Mouse (Mus musculus) intestine, postnatal 0 days (tissue): Measurements from ENCODE around the gene Tbc1d24. TPM values are rescaled to one million over a fixed set of nuclear protein-coding genes. Genes with fewer than 3 reads are reported as not detected.
"Not testable (repeated sequence)": the region's sequence is repeated elsewhere in the genome, so short reads cannot be mapped to it uniquely, and the experiment has no call there.

Experiments used
- ATAC-seq: fragments of 200-750 bp; cut with Nextera tagmentation; 2 replicates; pipeline ENCODE4 v1.8.0; 2017; ENCODE audit warnings: mild to moderate bottlenecking, moderate TSS enrichment, moderate library complexity
- H3K27ac ChIP-seq: fragments of 300-500 bp; sonication (generic); 2 replicates; pipeline ENCODE4 v1.5.1; 2014; ENCODE audit warnings: mild to moderate bottlenecking, low read depth, low read length, moderate library complexity
- H3K27me3 ChIP-seq: fragments of 300-500 bp; sonication (generic); replicated peaks from 2 replicates; pipeline ENCODE4 v1.6.1; 2014; ENCODE audit warnings: low read length, mixed read lengths; ENCODE audit not compliant: control insufficient read depth, insufficient read depth
- H3K36me3 ChIP-seq: fragments of 300-500 bp; sonication (generic); 2 replicates; pipeline ENCODE4 v1.6.1; 2014; ENCODE audit warnings: mild to moderate bottlenecking, moderate library complexity; ENCODE audit not compliant: control insufficient read depth, insufficient read depth
- H3K4me1 ChIP-seq: fragments of 300-500 bp; sonication (generic); replicated peaks from 2 replicates; pipeline ENCODE4 v1.6.1; 2014; ENCODE audit warnings: antibody characterized with exemption, low read length, mixed read lengths; ENCODE audit not compliant: control insufficient read depth, insufficient read depth
- H3K4me2 ChIP-seq: fragments of 300-500 bp; sonication (generic); replicated peaks from 2 replicates; pipeline ENCODE4 v1.6.1; 2014; ENCODE audit warnings: low read depth, mild to moderate bottlenecking, moderate library complexity
- H3K4me3 ChIP-seq: fragments of 300-500 bp; sonication (generic); 2 replicates; pipeline ENCODE4 v1.5.1; 2014; ENCODE audit warnings: low read depth, low read length
- H3K9ac ChIP-seq: fragments of 300-500 bp; sonication (generic); 2 replicates; pipeline ENCODE4 v1.6.1; 2014; ENCODE audit warnings: mild to moderate bottlenecking, low read depth, low read length
- H3K9me3 ChIP-seq: fragments of 300-500 bp; sonication (generic); 2 replicates; pipeline ENCODE4 v1.6.1; 2016; ENCODE audit warnings: mixed run types; ENCODE audit not compliant: control insufficient read depth
- CTCF ChIP-seq: sonication (generic); IDR thresholded peaks from 2 replicates; pipeline ENCODE4 v1.5.1; 2016; ENCODE audit warnings: low read depth, mild to moderate bottlenecking, control low read depth, antibody characterized with exemption, moderate library complexity
- WGBS: fragments of 180-500 bp; shearing (Covaris S2); extraction: QIAGEN DNeasy Blood & Tissue Kit; methylation state at CpG from one replicate; pipeline ENCODE4 v1.1.7; 2014; 5-methylcytosine and 5-hydroxymethylcytosine counted together
- polyA plus RNA-seq: library from polyadenylated mRNA; unstranded; fragments of >200 nt; fragmentation: Nextera tagmentation; extraction: Ambion mirVana; gene quantifications from 2 replicates; pipeline ENCODE4 v1.2.1, GENCODE M21; 2015

Tbc1d24 gene
- polyA plus RNA-seq, 1 experiment from 2014 or later = 3.1 TPM

GRCm38 (mm10) chr17:24139256-24139655 lies 66.1 kb downstream of the Tbc1d24 start:
- H3K4me1 ChIP-seq = peaks cover 17% of the 10 kb centered on the region
- 72% methylated on average over 3 of the region's 3 CpGs for WGBS
- H3K9ac ChIP-seq = no peak overlapping the region
- no peaks in the 10 kb centered on the region for H3K27me3 ChIP-seq
- TF ChIP-seq CTCF = no peak
- ATAC-seq = no peak
- no peak overlapping the region for H3K4me3 ChIP-seq
- H3K27ac ChIP-seq = no peak overlapping the region
- H3K9me3 ChIP-seq = no peaks in the 10 kb centered on the region
- H3K36me3 ChIP-seq = no peaks in the 10 kb centered on the region
- H3K4me2 ChIP-seq = no peak overlapping the region

GRCm38 (mm10) chr17:24137226-24137880 lies 68.0 kb downstream of the Tbc1d24 start:
- Histone ChIP-seq H3K4me1 (peaks cover 16% of the 10 kb centered on the region), H3K9ac (no peak overlapping the region), H3K27me3 (no peaks in the 10 kb centered on the region), H3K36me3 (no peaks in the 10 kb centered on the region), H3K9me3 (no peaks in the 10 kb centered on the region), H3K4me2 (no peak overlapping the region), H3K27ac (no peak overlapping the region), H3K4me3 (no peak overlapping the region)
- 63% methylated on average over 2 of the region's 2 CpGs for WGBS
- TF ChIP-seq CTCF = no peak
- ATAC-seq = no peak

GRCm38 (mm10) chr17:24134062-24134461 lies 71.3 kb downstream of the Tbc1d24 start:
- Histone ChIP-seq H3K9ac (no peak overlapping the region), H3K4me3 (no peak overlapping the region), H3K4me2 (no peak overlapping the region), H3K27me3 (no peaks in the 10 kb centered on the region), H3K36me3 (no peaks in the 10 kb centered on the region), H3K9me3 (no peaks in the 10 kb centered on the region), H3K4me1 (0 out of 2 replicates have a peak, but pooled peaks cover under 1% of the 10 kb centered on the region), H3K27ac (no peak overlapping the region)
- TF ChIP-seq CTCF = no peak
- no peak for ATAC-seq

- not testable (repeated sequence) for H3K27me3 ChIP-seq, H3K36me3 ChIP-seq, H3K4me2 ChIP-seq, H3K27ac ChIP-seq, H3K9ac ChIP-seq, H3K4me1 ChIP-seq, ATAC-seq, H3K4me3 ChIP-seq, H3K9me3 ChIP-seq
- TF ChIP-seq CTCF = peak; percentile 46
- WGBS = 86% methylated on average over 4 of the region's 4 CpGs
Measured at GRCm38 (mm10) chr17:24132919-24133318, 72.4 kb downstream of the Tbc1d24 start.

- H3K9ac ChIP-seq = no peak overlapping the region
- H3K36me3 ChIP-seq = no peaks in the 10 kb centered on the region
- H3K27ac ChIP-seq = no peak overlapping the region
- ATAC-seq = no peak
- H3K9me3 ChIP-seq = no peaks in the 10 kb centered on the region
- WGBS = 91% methylated on average over 3 of the region's 3 CpGs
- H3K27me3 ChIP-seq = no peaks in the 10 kb centered on the region
- TF ChIP-seq CTCF = peak; percentile 25
- no peak overlapping the region for H3K4me2 ChIP-seq
- 0 out of 2 replicates have a peak, but pooled peaks cover 3% of the 10 kb centered on the region for H3K4me1 ChIP-seq
- no peak overlapping the region for H3K4me3 ChIP-seq
Measured at GRCm38 (mm10) chr17:24131570-24131969, 73.8 kb downstream of the Tbc1d24 start.

GRCm38 (mm10) chr17:24129246-24129645 lies 76.1 kb downstream of the Tbc1d24 start:
- H3K9ac ChIP-seq, H3K27me3 ChIP-seq, ATAC-seq, H3K36me3 ChIP-seq, H3K4me3 ChIP-seq, H3K27ac ChIP-seq, H3K4me1 ChIP-seq, H3K9me3 ChIP-seq, H3K4me2 ChIP-seq: not testable (repeated sequence)
- WGBS = 80% methylated on average over 4 of the region's 4 CpGs
